Mouse (Mus musculus): ENCODE measurements around the gene 1110002E22Rik. TPM values are rescaled to one million over a fixed set of nuclear protein-coding genes. Genes with fewer than 3 reads are reported as not detected.

The 1110002E22Rik gene
- 0.03 and 0.08 TPM in 2 replicates for polyA plus RNA-seq (2016; fragmentation: Nextera tagmentation; extraction: Ambion mirVana)

GRCm38 (mm10) chr3:138064732-138065645, at the start of gene 1110002E22Rik:
TSS of gene 1110002E22Rik (plus strand) at chr3:138065052.
- Histone ChIP-seq H3K36me3 (replicated peaks) (no peaks in the 10 kb centered on the region), H3K9me3 (no peaks in the 10 kb centered on the region), H3K27ac (no peak within 1 kb of the TSS), H3K4me2 (no peak within 1 kb of the TSS), H3K9ac (no peak within 1 kb of the TSS), H3K27me3 (0 out of 2 replicates have a peak, but pooled peaks cover 8% of the 10 kb centered on the region), H3K4me3 (replicated peaks) (no peak within 1 kb of the TSS), H3K4me1 (peaks cover 17% of the 10 kb centered on the region)
- no peak for ATAC-seq (ENCODE audit: low FRiP score)
- 80% methylated on average over 33 of the region's 33 CpGs for WGBS

- ATAC-seq (ENCODE audit: low FRiP score), result no peak
These were observed 48.0 kb upstream of the 1110002E22Rik start for GRCm38 (mm10) chr3:138016810-138017209.

GRCm38 (mm10) chr3:138022003-138022402, 42.8 kb upstream of the 1110002E22Rik start:
- 89% methylated on average over 4 of the region's 4 CpGs for WGBS
- no peaks in the 10 kb centered on the region for H3K27me3 ChIP-seq
- no peak overlapping the region for H3K27ac ChIP-seq
- H3K9me3 ChIP-seq, result peaks cover 11% of the 10 kb centered on the region; the same call in 1 of the 2 replicates
- H3K36me3 ChIP-seq (replicated peaks), result no peaks in the 10 kb centered on the region
- H3K4me3 ChIP-seq (replicated peaks), result no peak overlapping the region
- no peaks in the 10 kb centered on the region for H3K4me1 ChIP-seq
- no peak overlapping the region for H3K4me2 ChIP-seq
- no peak for ATAC-seq (ENCODE audit: low FRiP score)
- H3K9ac ChIP-seq, result no peak overlapping the region

More at GRCm38 (mm10) chr3:138016810-138017209, 48.0 kb upstream of the 1110002E22Rik start:
- no peak overlapping the region for H3K27ac ChIP-seq
- H3K4me1 ChIP-seq, result no peaks in the 10 kb centered on the region
- H3K36me3 ChIP-seq (replicated peaks), result no peaks in the 10 kb centered on the region
- H3K4me2 ChIP-seq, result no peak overlapping the region
- H3K9me3 ChIP-seq, result peaks cover 11% of the 10 kb centered on the region; the same call in 1 of the 2 replicates
- 86% methylated on average over 12 of the region's 12 CpGs for WGBS
- H3K27me3 ChIP-seq, result no peaks in the 10 kb centered on the region
- no peak overlapping the region for H3K4me3 ChIP-seq (replicated peaks)
- H3K9ac ChIP-seq, result no peak overlapping the region

GRCm38 (mm10) chr3:138022651-138023050, 42.2 kb upstream of the 1110002E22Rik start:
- H3K27ac ChIP-seq, result no peak overlapping the region

GRCm38 (mm10) chr3:138026286-138026685, 38.6 kb upstream of the 1110002E22Rik start:
- Histone ChIP-seq H3K9ac (no peak overlapping the region), H3K4me1 (no peaks in the 10 kb centered on the region), H3K9me3 (no peaks in the 10 kb centered on the region), H3K27ac (no peak overlapping the region), H3K27me3 (no peaks in the 10 kb centered on the region), H3K4me3 (replicated peaks) (no peak overlapping the region), H3K36me3 (replicated peaks) (no peaks in the 10 kb centered on the region), H3K4me2 (no peak overlapping the region)
- no peak for ATAC-seq (ENCODE audit: low FRiP score)
- WGBS, result 92% methylated on average over 10 of the region's 10 CpGs

More at GRCm38 (mm10) chr3:138022651-138023050, 42.2 kb upstream of the 1110002E22Rik start:
- Histone ChIP-seq H3K9ac (no peak overlapping the region), H3K4me2 (no peak overlapping the region), H3K9me3 (peaks cover 11% of the 10 kb centered on the region; the same call in 1 of the 2 replicates), H3K4me1 (no peaks in the 10 kb centered on the region), H3K36me3 (replicated peaks) (no peaks in the 10 kb centered on the region), H3K4me3 (replicated peaks) (no peak overlapping the region), H3K27me3 (no peaks in the 10 kb centered on the region)
- no peak for ATAC-seq (ENCODE audit: low FRiP score)
- 78% methylated on average over 4 of the region's 4 CpGs for WGBS

- no peak overlapping the region for H3K9ac ChIP-seq
- no peaks in the 10 kb centered on the region for H3K36me3 ChIP-seq (replicated peaks)
- H3K4me3 ChIP-seq (replicated peaks), result no peak overlapping the region
- H3K27ac ChIP-seq, result no peak overlapping the region
- WGBS, result 83% methylated on average over 5 of the region's 5 CpGs
- no peaks in the 10 kb centered on the region for H3K27me3 ChIP-seq
- no peak for ATAC-seq (ENCODE audit: low FRiP score)
- H3K4me2 ChIP-seq, result no peak overlapping the region
- H3K4me1 ChIP-seq, result no peaks in the 10 kb centered on the region
- H3K9me3 ChIP-seq, result no peaks in the 10 kb centered on the region
These were observed 37.1 kb upstream of the 1110002E22Rik start for GRCm38 (mm10) chr3:138027575-138028362.

GRCm38 (mm10) chr3:138029351-138029750, 35.5 kb upstream of the 1110002E22Rik start:
- 89% methylated on average over 5 of the region's 5 CpGs for WGBS

GRCm38 (mm10) chr3:138030563-138030962, 34.3 kb upstream of the 1110002E22Rik start:
- H3K4me2 ChIP-seq, result no peak overlapping the region
- no peak overlapping the region for H3K9ac ChIP-seq
- 85% methylated on average over 6 of the region's 6 CpGs for WGBS
- no peaks in the 10 kb centered on the region for H3K9me3 ChIP-seq
- no peaks in the 10 kb centered on the region for H3K4me1 ChIP-seq
- H3K4me3 ChIP-seq (replicated peaks), result no peak overlapping the region
- H3K27ac ChIP-seq, result no peak overlapping the region
- H3K27me3 ChIP-seq, result no peaks in the 10 kb centered on the region
- no peak for ATAC-seq (ENCODE audit: low FRiP score)
- H3K36me3 ChIP-seq (replicated peaks), result no peaks in the 10 kb centered on the region

More at GRCm38 (mm10) chr3:138029351-138029750, 35.5 kb upstream of the 1110002E22Rik start:
- Histone ChIP-seq H3K27ac (no peak overlapping the region), H3K27me3 (no peaks in the 10 kb centered on the region), H3K4me3 (replicated peaks) (no peak overlapping the region), H3K36me3 (replicated peaks) (no peaks in the 10 kb centered on the region), H3K9me3 (no peaks in the 10 kb centered on the region), H3K9ac (no peak overlapping the region), H3K4me2 (no peak overlapping the region), H3K4me1 (no peaks in the 10 kb centered on the region)
- ATAC-seq (ENCODE audit: low FRiP score), result no peak

GRCm38 (mm10) chr3:138033986-138034385, 30.9 kb upstream of the 1110002E22Rik start:
- H3K36me3 ChIP-seq (replicated peaks), result no peaks in the 10 kb centered on the region
- H3K4me2 ChIP-seq, result no peak overlapping the region
- no peaks in the 10 kb centered on the region for H3K4me1 ChIP-seq
- H3K4me3 ChIP-seq (replicated peaks), result no peak overlapping the region
- 80% methylated on average over 6 of the region's 6 CpGs for WGBS
- H3K27ac ChIP-seq, result no peak overlapping the region
- ATAC-seq (ENCODE audit: low FRiP score), result no peak
- H3K9ac ChIP-seq, result no peak overlapping the region
- no peaks in the 10 kb centered on the region for H3K27me3 ChIP-seq
- H3K9me3 ChIP-seq, result no peaks in the 10 kb centered on the region

GRCm38 (mm10) chr3:138040938-138041337, 23.9 kb upstream of the 1110002E22Rik start:
- no peaks in the 10 kb centered on the region for H3K9me3 ChIP-seq
- H3K27ac ChIP-seq, result no peak overlapping the region
- no peak overlapping the region for H3K9ac ChIP-seq
- no peak overlapping the region for H3K4me3 ChIP-seq (replicated peaks)
- no peak for ATAC-seq (ENCODE audit: low FRiP score)
- WGBS, result 78% methylated on average over 2 of the region's 2 CpGs
- no peak overlapping the region for H3K4me2 ChIP-seq
- H3K36me3 ChIP-seq (replicated peaks), result no peaks in the 10 kb centered on the region
- H3K4me1 ChIP-seq, result no peaks in the 10 kb centered on the region
- no peaks in the 10 kb centered on the region for H3K27me3 ChIP-seq

- no peaks in the 10 kb centered on the region for H3K27me3 ChIP-seq
- no peak overlapping the region for H3K4me2 ChIP-seq
- 64% methylated on average over 3 of the region's 3 CpGs for WGBS
- H3K9ac ChIP-seq, result no peak overlapping the region
- H3K9me3 ChIP-seq, result no peaks in the 10 kb centered on the region
- ATAC-seq (ENCODE audit: low FRiP score), result no peak
- no peak overlapping the region for H3K27ac ChIP-seq
- no peaks in the 10 kb centered on the region for H3K36me3 ChIP-seq (replicated peaks)
- H3K4me1 ChIP-seq, result no peaks in the 10 kb centered on the region
- H3K4me3 ChIP-seq (replicated peaks), result no peak overlapping the region
These were observed 23.1 kb upstream of the 1110002E22Rik start for GRCm38 (mm10) chr3:138041591-138042301.

- Histone ChIP-seq H3K27me3 (no peaks in the 10 kb centered on the region), H3K4me2 (no peak overlapping the region), H3K9ac (no peak overlapping the region), H3K36me3 (replicated peaks) (no peaks in the 10 kb centered on the region), H3K9me3 (no peaks in the 10 kb centered on the region), H3K4me3 (replicated peaks) (no peak overlapping the region), H3K4me1 (no peaks in the 10 kb centered on the region), H3K27ac (no peak overlapping the region)
- no peak for ATAC-seq (ENCODE audit: low FRiP score)
- 81% methylated on average over 7 of the region's 7 CpGs for WGBS
These were observed 21.5 kb upstream of the 1110002E22Rik start for GRCm38 (mm10) chr3:138043316-138043715.

All from forebrain, embryonic 12.5 days (tissue).